Mouse (Mus musculus): ENCODE results near the gene Dao. TPM values are rescaled to one million over a fixed set of nuclear protein-coding genes. Genes with fewer than 3 reads are reported as not detected.

Gene Dao
- total and polyA plus RNA-seq, 3 experiments = 1.4 to 3.6 (median 1.9) TPM

- H3K4me1 ChIP-seq (ENCODE audit: control insufficient read depth in 1 of 2, insufficient read depth in 2 of 2) = no peaks in the 10 kb centered on the region
- in situ Hi-C loops (cut with MboI; ENCODE audit: low pct_ligation_motif_present, low pct_unique_long_range_greater_than_20kb, low sequenced_read_pairs) = no loop called here
- peaks cover 6% of the 10 kb centered on the region for H3K9me3 ChIP-seq (replicated peaks; ENCODE audit: low read length)
- DNase-seq (ENCODE audit: extremely low read depth) = no peak
- H3K36me3 ChIP-seq (replicated peaks in 1 of 2; ENCODE audit: control insufficient read depth in 1 of 2, insufficient read depth in 1 of 2, low read length in 1 of 2) = peaks cover 36 to 85% of the 10 kb centered on the region in 2 experiments
- H3K4me2 ChIP-seq (ENCODE audit: insufficient read depth, low read depth, poor library complexity, severe bottlenecking) = no peak overlapping the region
- no peak overlapping the region for H3K9ac ChIP-seq (ENCODE audit: insufficient read depth, low read depth)
- H3K27ac ChIP-seq (ENCODE audit: insufficient read depth, low read depth) = no peak overlapping the region
- dilution Hi-C loops (cut with MboI; ENCODE audit: extremely low pct_ligation_motif_present, extremely low pct_unique_long_range_greater_than_20kb, low sequenced_read_pairs) = no loop called here
- TF ChIP-seq ZMIZ1 (IDR thresholded peaks at IDR 0.05; ENCODE audit: low read depth, low read length) (no peak), MXI1 (IDR thresholded peaks at IDR 0.05; ENCODE audit: low read depth, low read length) (no peak)
- no peak overlapping the region for H3K4me3 ChIP-seq (replicated peaks in 1 of 3; ENCODE audit: low read depth in 2 of 3, low read length in 2 of 3, poor library complexity in 1 of 3)
- no peaks in the 10 kb centered on the region for H3K79me2 ChIP-seq (replicated peaks; ENCODE audit: control insufficient read depth, extremely low read depth, insufficient read depth, poor library complexity, severe bottlenecking)
- no peaks in the 10 kb centered on the region for H3K27me3 ChIP-seq (replicated peaks)
Measured at GRCm38 (mm10) chr5:113960416-113960815, 43.1 kb upstream of the Dao start.

GRCm38 (mm10) chr5:113961776-113962175 is 41.7 kb upstream of the Dao start:
- Histone ChIP-seq H3K4me3 (replicated peaks in 1 of 3; ENCODE audit: low read depth in 2 of 3, low read length in 2 of 3, poor library complexity in 1 of 3) (no peak overlapping the region), H3K4me2 (ENCODE audit: insufficient read depth, low read depth, poor library complexity, severe bottlenecking) (no peak overlapping the region), H3K79me2 (replicated peaks; ENCODE audit: control insufficient read depth, extremely low read depth, insufficient read depth, poor library complexity, severe bottlenecking) (no peaks in the 10 kb centered on the region), H3K9ac (ENCODE audit: insufficient read depth, low read depth) (no peak overlapping the region), H3K9me3 (replicated peaks; ENCODE audit: low read length) (peaks cover 6% of the 10 kb centered on the region), H3K27me3 (replicated peaks) (no peaks in the 10 kb centered on the region), H3K27ac (ENCODE audit: insufficient read depth, low read depth) (no peak overlapping the region), H3K36me3 (replicated peaks in 1 of 2; ENCODE audit: control insufficient read depth in 1 of 2, insufficient read depth in 1 of 2, low read length in 1 of 2) (peaks cover 43 to 93% of the 10 kb centered on the region in 2 experiments), H3K4me1 (ENCODE audit: control insufficient read depth in 1 of 2, insufficient read depth in 2 of 2) (no peaks in the 10 kb centered on the region)
- DNase-seq (ENCODE audit: extremely low read depth) = no peak
- dilution Hi-C loops (cut with MboI; ENCODE audit: extremely low pct_ligation_motif_present, extremely low pct_unique_long_range_greater_than_20kb, low sequenced_read_pairs) (no loop called here), in situ Hi-C loops (cut with MboI; ENCODE audit: low pct_ligation_motif_present, low pct_unique_long_range_greater_than_20kb, low sequenced_read_pairs) (no loop called here)
- TF ChIP-seq PAX5 (IDR thresholded peaks at IDR 0.05; ENCODE audit: low read length) (no peak), MXI1 (IDR thresholded peaks at IDR 0.05; ENCODE audit: low read depth, low read length) (no peak), GABPA (IDR thresholded peaks at IDR 0.05; ENCODE audit: insufficient replicate concordance, low read depth, low read length) (no peak), NELFE (IDR thresholded peaks at IDR 0.05; ENCODE audit: low read depth, low read length) (no peak), ETS1 (conservative IDR thresholded peaks at IDR 0.05; ENCODE audit: low read depth, low read length) (no peak), SIN3A (IDR thresholded peaks at IDR 0.05; ENCODE audit: low read length) (no peak), BHLHE40 (IDR thresholded peaks at IDR 0.05; ENCODE audit: low read depth, low read length) (no peak), MAZ (IDR thresholded peaks at IDR 0.05; ENCODE audit: low read depth, low read length) (no peak), ZKSCAN1 (IDR thresholded peaks at IDR 0.05; ENCODE audit: borderline replicate concordance, low read depth, low read length) (no peak), CHD1 (IDR thresholded peaks at IDR 0.05; ENCODE audit: low read depth, low read length) (no peak), SMC3 (IDR thresholded peaks at IDR 0.05; ENCODE audit: low read depth, low read length) (no peak), IRF4 (IDR thresholded peaks at IDR 0.05; ENCODE audit: low read depth, low read length) (no peak), HCFC1 (IDR thresholded peaks at IDR 0.05; ENCODE audit: low read depth, low read length) (no peak)

GRCm38 (mm10) chr5:113964972-113965371 is 38.5 kb upstream of the Dao start:
- Histone ChIP-seq H3K27me3 (replicated peaks) (no peaks in the 10 kb centered on the region), H3K4me1 (ENCODE audit: control insufficient read depth in 1 of 2, insufficient read depth in 2 of 2) (no peaks in the 10 kb centered on the region), H3K4me2 (ENCODE audit: insufficient read depth, low read depth, poor library complexity, severe bottlenecking) (no peak overlapping the region), H3K36me3 (replicated peaks in 1 of 2; ENCODE audit: control insufficient read depth in 1 of 2, insufficient read depth in 1 of 2, low read length in 1 of 2) (peaks cover 48 to 92% of the 10 kb centered on the region in 2 experiments), H3K4me3 (replicated peaks in 1 of 3; ENCODE audit: low read depth in 2 of 3, low read length in 2 of 3, poor library complexity in 1 of 3) (no peak overlapping the region), H3K9ac (ENCODE audit: insufficient read depth, low read depth) (no peak overlapping the region), H3K79me2 (replicated peaks; ENCODE audit: control insufficient read depth, extremely low read depth, insufficient read depth, poor library complexity, severe bottlenecking) (no peaks in the 10 kb centered on the region), H3K27ac (ENCODE audit: insufficient read depth, low read depth) (no peak overlapping the region), H3K9me3 (replicated peaks; ENCODE audit: low read length) (peaks cover 6% of the 10 kb centered on the region)
- DNase-seq (ENCODE audit: extremely low read depth) = no peak
- in situ Hi-C loops (cut with MboI; ENCODE audit: low pct_ligation_motif_present, low pct_unique_long_range_greater_than_20kb, low sequenced_read_pairs) (no loop called here), dilution Hi-C loops (cut with MboI; ENCODE audit: extremely low pct_ligation_motif_present, extremely low pct_unique_long_range_greater_than_20kb, low sequenced_read_pairs) (no loop called here)
- TF ChIP-seq TBP (conservative IDR thresholded peaks at IDR 0.05; ENCODE audit: low read depth, low read length) (no peak), E2F4 (IDR thresholded peaks at IDR 0.05; ENCODE audit: insufficient replicate concordance, low read depth, low read length) (no peak), SMC3 (IDR thresholded peaks at IDR 0.05; ENCODE audit: low read depth, low read length) (no peak), MYC (IDR thresholded peaks at IDR 0.05; ENCODE audit: low read depth, low read length) (no peak)

All from CH12.LX (cell line).